Mouse (Mus musculus) kidney, embryonic 14.5 days (tissue): ENCODE measurements around the gene Cc2d2b. TPM values are rescaled to one million over a fixed set of nuclear protein-coding genes. Genes with fewer than 3 reads are reported as not detected.
A peak's percentile ranks its signal among the peaks of the same experiment; 100 is the strongest.

Experiments
- ATAC-seq: fragments of 200-750 bp; cut with Nextera tagmentation; 2 replicates; pipeline ENCODE4 v1.8.0; 2017; ENCODE audit warnings: moderate number of reproducible peaks, mild to moderate bottlenecking, moderate TSS enrichment, moderate library complexity; ENCODE audit not compliant: low FRiP score, low TSS enrichment
- H3K27ac ChIP-seq: fragments of 300-500 bp; sonication (generic); 2 replicates; pipeline ENCODE4 v1.5.1; 2014; ENCODE audit warnings: low read depth, mild to moderate bottlenecking, low read length, moderate library complexity, mixed read lengths
- H3K27me3 ChIP-seq: fragments of 300-500 bp; sonication (generic); 2 replicates; pipeline ENCODE4 v1.6.1; 2014; ENCODE audit warnings: mild to moderate bottlenecking, low read length; ENCODE audit not compliant: control insufficient read depth, insufficient read depth
- H3K36me3 ChIP-seq: fragments of 300-500 bp; sonication (generic); 2 replicates; pipeline ENCODE4 v1.6.1; 2014; ENCODE audit warnings: low read length, mixed read lengths; ENCODE audit not compliant: control insufficient read depth, insufficient read depth
- H3K4me1 ChIP-seq: fragments of 300-500 bp; sonication (generic); 2 replicates; pipeline ENCODE4 v1.6.1; 2014; ENCODE audit warnings: low read length, mixed read lengths; ENCODE audit not compliant: control insufficient read depth, insufficient read depth
- H3K4me2 ChIP-seq: fragments of 300-500 bp; sonication (generic); replicated peaks from 2 replicates; pipeline ENCODE4 v1.6.1; 2014; ENCODE audit warnings: low read depth, mild to moderate bottlenecking, low read length
- H3K4me3 ChIP-seq: fragments of 300-500 bp; sonication (generic); 2 replicates; pipeline ENCODE4 v1.5.1; 2014; ENCODE audit warnings: mild to moderate bottlenecking, low read length
- H3K9ac ChIP-seq: fragments of 300-500 bp; sonication (generic); 2 replicates; pipeline ENCODE4 v1.6.1; 2014; ENCODE audit warnings: low read depth, mild to moderate bottlenecking, low read length, moderate library complexity
- H3K9me3 ChIP-seq: fragments of 300-500 bp; sonication (generic); 2 replicates; pipeline ENCODE4 v1.6.1; 2016; ENCODE audit warnings: low read length; ENCODE audit not compliant: control insufficient read depth
- WGBS: fragments of 180-500 bp; shearing (Covaris S2); extraction: QIAGEN DNeasy Blood & Tissue Kit; methylation state at CpG from one replicate; pipeline ENCODE4 v1.1.7; 2014; 5-methylcytosine and 5-hydroxymethylcytosine counted together
- polyA plus RNA-seq: library from polyadenylated mRNA; unstranded; fragments of >200 nt; fragmentation: Nextera tagmentation; extraction: Ambion mirVana; gene quantifications from 2 replicates; pipeline ENCODE4 v1.2.1, GENCODE M21; 2014

The Cc2d2b gene
- polyA plus RNA-seq, 1 experiment from 2014 or later = not detected

GRCm38 (mm10) chr19:40832361-40832760 is 83.8 kb downstream of the Cc2d2b start:
- Histone ChIP-seq H3K4me3 (peak overlapping the region; percentile 90), H3K27me3 (no peaks in the 10 kb centered on the region), H3K9me3 (no peaks in the 10 kb centered on the region), H3K9ac (peak overlapping the region; percentile 99), H3K4me2 (peak overlapping the region; percentile 76), H3K27ac (no peak overlapping the region), H3K36me3 (peaks cover 8% of the 10 kb centered on the region), H3K4me1 (peaks cover 15% of the 10 kb centered on the region)
- ATAC-seq = no peak
- 33% methylated on average over 5 of the region's 5 CpGs for WGBS

GRCm38 (mm10) chr19:40834436-40834835 is 85.9 kb downstream of the Cc2d2b start:
- Histone ChIP-seq H3K36me3 (peaks cover 26% of the 10 kb centered on the region), H3K4me1 (peaks cover 15% of the 10 kb centered on the region), H3K9me3 (no peaks in the 10 kb centered on the region), H3K27ac (no peak overlapping the region), H3K4me2 (no peak overlapping the region), H3K27me3 (no peaks in the 10 kb centered on the region), H3K9ac (no peak overlapping the region), H3K4me3 (no peak overlapping the region)
- 95% methylated on average over 6 of the region's 6 CpGs for WGBS
- no peak for ATAC-seq

- no peak overlapping the region for H3K4me2 ChIP-seq
- peaks cover 53% of the 10 kb centered on the region for H3K36me3 ChIP-seq
- no peak overlapping the region for H3K9ac ChIP-seq
- H3K9me3 ChIP-seq = no peaks in the 10 kb centered on the region
- no peaks in the 10 kb centered on the region for H3K27me3 ChIP-seq
- ATAC-seq = no peak
- H3K4me1 ChIP-seq = peaks cover 6% of the 10 kb centered on the region
- H3K27ac ChIP-seq = no peak overlapping the region
- H3K4me3 ChIP-seq = no peak overlapping the region
- WGBS = 92% methylated on average over 7 of the region's 7 CpGs
Measured at GRCm38 (mm10) chr19:40838205-40838604, 89.7 kb downstream of the Cc2d2b start.

GRCm38 (mm10) chr19:40840303-40840702 is 91.8 kb downstream of the Cc2d2b start:
- Histone ChIP-seq H3K27me3 (no peaks in the 10 kb centered on the region), H3K4me1 (no peaks in the 10 kb centered on the region), H3K27ac (no peak overlapping the region), H3K9ac (no peak overlapping the region), H3K9me3 (no peaks in the 10 kb centered on the region), H3K4me3 (no peak overlapping the region), H3K36me3 (peaks cover 71% of the 10 kb centered on the region), H3K4me2 (no peak overlapping the region)
- WGBS = 73% methylated on average over 6 of the region's 6 CpGs
- no peak for ATAC-seq

GRCm38 (mm10) chr19:40841083-40841482 is 92.5 kb downstream of the Cc2d2b start:
- no peaks in the 10 kb centered on the region for H3K9me3 ChIP-seq
- no peak overlapping the region for H3K4me3 ChIP-seq
- peaks cover 78% of the 10 kb centered on the region for H3K36me3 ChIP-seq
- WGBS = 88% methylated on average over 6 of the region's 6 CpGs
- H3K27ac ChIP-seq = no peak overlapping the region
- no peaks in the 10 kb centered on the region for H3K4me1 ChIP-seq
- no peak overlapping the region for H3K4me2 ChIP-seq
- ATAC-seq = no peak
- H3K27me3 ChIP-seq = no peaks in the 10 kb centered on the region
- H3K9ac ChIP-seq = no peak overlapping the region

GRCm38 (mm10) chr19:40841593-40841992 is 93.0 kb downstream of the Cc2d2b start:
- Histone ChIP-seq H3K9ac (no peak overlapping the region), H3K4me2 (no peak overlapping the region), H3K4me3 (no peak overlapping the region), H3K27ac (no peak overlapping the region), H3K36me3 (peaks cover 81% of the 10 kb centered on the region), H3K27me3 (no peaks in the 10 kb centered on the region), H3K4me1 (no peaks in the 10 kb centered on the region), H3K9me3 (no peaks in the 10 kb centered on the region)
- WGBS = 78% methylated on average over 13 of the region's 13 CpGs
- ATAC-seq = no peak

GRCm38 (mm10) chr19:40844731-40845130 is 96.2 kb downstream of the Cc2d2b start:
- Histone ChIP-seq H3K4me2 (no peak overlapping the region), H3K27ac (no peak overlapping the region), H3K9me3 (no peaks in the 10 kb centered on the region), H3K9ac (no peak overlapping the region), H3K4me3 (no peak overlapping the region), H3K4me1 (no peaks in the 10 kb centered on the region), H3K36me3 (peaks cover 79% of the 10 kb centered on the region), H3K27me3 (no peaks in the 10 kb centered on the region)
- 96% methylated on average over 13 of the region's 13 CpGs for WGBS
- no peak for ATAC-seq

- ATAC-seq = no peak
- no peak overlapping the region for H3K27ac ChIP-seq
- H3K9me3 ChIP-seq = no peaks in the 10 kb centered on the region
- no peak overlapping the region for H3K4me3 ChIP-seq
- H3K4me1 ChIP-seq = no peaks in the 10 kb centered on the region
- no peak overlapping the region for H3K9ac ChIP-seq
- H3K36me3 ChIP-seq = peaks cover 46% of the 10 kb centered on the region
- 87% methylated on average over 12 of the region's 12 CpGs for WGBS
- no peaks in the 10 kb centered on the region for H3K27me3 ChIP-seq
- no peak overlapping the region for H3K4me2 ChIP-seq
Measured at GRCm38 (mm10) chr19:40849391-40849790, 100.8 kb downstream of the Cc2d2b start.

- Histone ChIP-seq H3K4me2 (no peak overlapping the region), H3K27me3 (no peaks in the 10 kb centered on the region), H3K9ac (no peak overlapping the region), H3K27ac (no peak overlapping the region), H3K36me3 (no peaks in the 10 kb centered on the region), H3K9me3 (no peaks in the 10 kb centered on the region), H3K4me3 (no peak overlapping the region), H3K4me1 (no peaks in the 10 kb centered on the region)
- ATAC-seq = no peak
- 73% methylated on average over 4 of the region's 4 CpGs for WGBS
Measured at GRCm38 (mm10) chr19:40859555-40859954, 111.0 kb downstream of the Cc2d2b start.
